Mouse (Mus musculus) c-Kit-positive CD71-negative TER-119-negative erythroid progenitor cells, embryonic 14.5 days (primary cell): Measurements from ENCODE around the gene Sec61b.

Source experiments
- DNase-seq: peaks from one replicate; pipeline ENCODE4 v3.0.0-alpha.2; 2013; ENCODE audit warnings: low read depth

Gene Sec61b

DNA sequence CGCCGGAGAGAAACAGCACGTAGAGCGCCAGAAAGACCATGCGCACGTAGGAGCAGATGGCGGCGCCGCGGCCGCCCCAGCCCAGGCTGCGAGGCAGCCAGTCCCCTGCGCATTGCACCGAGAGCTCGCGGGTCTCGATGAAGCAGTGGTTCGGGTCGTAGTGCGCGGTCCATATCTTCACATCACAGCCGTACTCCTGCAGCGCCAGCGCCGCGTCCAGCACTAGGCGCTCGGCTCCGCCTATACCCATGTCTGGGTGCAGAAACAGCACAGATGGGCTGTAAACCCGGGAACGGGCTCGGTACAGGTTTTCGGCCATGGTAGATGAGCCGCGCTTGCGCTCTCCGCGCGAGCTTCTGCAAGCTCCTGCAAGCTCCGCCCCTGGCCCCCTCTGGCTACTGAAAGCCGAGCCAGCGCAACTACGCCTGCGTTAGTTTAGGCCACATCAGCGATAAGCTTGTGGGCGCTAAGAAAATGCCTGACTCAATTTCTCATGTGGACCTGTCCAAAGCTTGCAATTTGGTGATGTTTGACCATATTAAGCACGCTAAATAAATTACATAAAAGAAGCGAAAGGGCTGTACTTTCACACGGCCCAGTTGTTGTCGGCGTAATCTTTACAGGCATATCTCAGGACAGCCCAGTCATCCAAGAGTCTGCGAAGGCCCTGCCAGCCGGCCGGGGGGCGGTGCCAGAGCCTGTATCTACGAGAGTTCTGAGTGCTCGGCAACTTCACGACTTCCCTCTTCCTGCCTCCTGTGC, at the start of gene Sec61b, which contains the start of gene Alg2:
Sec61b (plus strand) TSS at position 691 of the 762 bp plus-strand sequence.
Alg2 (minus strand) TSS at position 366 of the 762 bp plus-strand sequence.
- peak; percentile 97 for DNase-seq

DNA sequence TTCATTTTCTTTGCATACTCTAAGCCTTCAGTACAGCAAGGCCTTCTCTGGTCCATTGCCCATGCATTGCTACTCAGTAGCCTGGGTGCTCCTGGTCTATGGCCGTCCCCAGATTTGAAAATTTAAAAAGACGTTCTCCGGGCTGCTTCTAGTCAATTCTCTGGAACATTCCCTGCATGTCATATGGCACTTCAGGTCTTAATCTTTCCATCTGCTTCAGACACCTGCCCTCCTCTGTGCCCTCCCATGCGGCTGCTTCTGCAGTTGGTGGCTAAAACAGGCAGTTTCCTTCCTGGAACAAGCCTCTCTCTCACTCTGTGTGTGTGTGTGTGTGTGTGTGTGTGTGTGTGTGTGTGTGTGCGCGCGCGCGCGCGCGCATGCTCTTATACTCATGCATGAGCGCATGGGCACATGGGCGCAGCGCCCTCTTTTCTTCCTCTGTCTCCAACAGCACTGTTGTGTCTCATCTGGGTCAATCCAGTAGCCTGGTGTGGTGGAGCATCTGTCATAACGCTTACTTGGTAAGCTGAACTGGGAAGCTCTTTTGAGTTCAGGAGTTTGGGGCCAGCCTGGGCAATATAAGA, 49.1 kb upstream of the Sec61b start:
- no peak for DNase-seq

DNA sequence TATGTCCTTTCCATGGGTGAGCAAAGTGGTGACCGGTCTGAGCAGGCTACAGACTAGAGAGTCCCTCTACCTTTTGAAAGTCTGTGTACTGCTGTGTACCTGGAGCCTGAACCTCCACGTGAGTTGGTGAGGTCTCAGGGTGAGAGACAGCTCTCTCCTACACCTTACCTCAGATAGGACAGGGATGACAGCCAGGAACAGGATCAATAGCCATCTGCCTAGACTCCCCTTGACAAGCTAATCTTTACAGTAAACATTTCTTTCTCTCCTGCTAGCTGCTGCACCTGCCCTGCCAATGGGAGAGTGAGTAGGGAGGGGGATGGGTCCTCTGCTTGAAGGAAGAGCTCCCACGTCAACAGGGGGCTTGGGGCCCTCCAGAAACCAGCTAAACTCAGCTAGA, 46.9 kb upstream of the Sec61b start:
- no peak for DNase-seq

DNA sequence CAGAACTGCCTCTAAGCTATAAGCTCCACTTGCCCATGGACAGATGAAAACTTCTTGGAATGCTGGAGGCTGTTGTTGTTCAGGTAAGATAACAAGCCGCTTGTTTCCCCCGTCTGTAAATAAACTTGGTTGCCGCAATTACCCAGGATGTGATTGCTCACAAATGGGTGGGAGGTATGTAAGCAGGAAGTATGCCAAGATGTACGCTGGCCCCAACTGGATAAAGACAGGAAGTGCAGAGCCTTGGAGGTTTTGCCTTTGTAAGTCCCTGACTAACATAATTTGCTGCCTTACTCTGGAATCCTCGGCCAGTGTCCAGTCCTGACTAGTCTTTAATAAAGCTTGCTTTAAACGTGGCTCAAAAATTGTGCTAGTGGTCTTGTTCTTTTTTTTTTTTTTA, 43.9 kb upstream of the Sec61b start:
- no peak for DNase-seq

DNA sequence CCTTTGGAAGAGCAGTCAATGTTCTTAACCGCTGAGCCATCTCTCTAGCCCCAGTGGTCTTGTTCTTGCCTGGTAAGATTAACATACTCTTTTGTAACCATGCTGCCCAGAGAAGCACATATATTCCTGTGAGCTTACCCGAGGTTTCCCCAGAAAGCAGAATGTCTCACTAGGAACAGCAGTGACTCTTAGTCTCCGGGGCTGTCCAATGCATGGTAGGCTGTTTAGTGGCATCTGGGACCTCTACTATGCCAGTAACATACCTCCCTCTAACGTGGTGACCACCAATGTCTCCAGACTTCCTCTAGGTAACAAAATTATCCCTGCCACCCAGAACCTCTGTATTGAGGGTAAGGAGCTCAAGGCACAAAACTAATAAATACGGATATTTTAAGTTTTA, 43.4 kb upstream of the Sec61b start:
- DNase-seq: no peak

DNA sequence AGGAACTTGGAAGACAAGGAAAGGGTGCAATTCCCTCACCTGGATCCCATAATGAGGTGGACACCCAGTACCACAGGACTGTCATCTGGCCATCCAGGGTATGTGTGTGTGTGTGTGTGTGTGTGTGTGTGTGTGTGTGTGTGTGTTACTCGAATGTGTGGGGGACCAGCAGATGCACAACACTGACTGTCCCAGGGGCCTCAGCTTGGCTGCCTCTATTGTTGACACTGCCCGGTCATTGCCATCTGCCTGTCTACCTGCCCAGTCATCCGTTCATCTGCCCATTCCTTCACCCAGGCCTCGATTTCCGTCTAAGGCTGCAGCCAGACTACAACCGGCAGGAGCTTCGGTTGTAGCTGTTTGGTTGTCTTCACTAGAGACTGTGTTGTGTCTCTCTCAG, 41.7 kb upstream of the Sec61b start:
- no peak for DNase-seq

DNA sequence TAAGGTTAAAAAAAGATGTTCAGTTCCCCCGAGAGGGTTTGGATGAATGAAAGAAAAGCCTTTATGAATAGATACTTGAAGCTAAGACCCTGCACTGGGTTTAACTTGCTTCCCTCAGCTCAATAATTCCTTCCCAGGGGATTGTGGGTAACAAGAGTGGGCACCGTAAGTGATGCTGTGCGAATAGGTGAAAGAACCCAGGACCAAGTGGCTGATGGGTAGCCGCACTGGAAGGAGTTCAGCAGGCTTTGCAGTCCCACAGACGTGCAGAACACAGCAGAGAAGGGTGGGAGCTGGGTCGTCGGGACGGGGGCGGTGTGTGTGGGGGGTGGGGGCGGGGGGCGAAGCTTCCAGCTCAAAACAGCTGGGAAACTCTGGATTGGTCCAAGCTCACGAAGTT, 39.3 kb upstream of the Sec61b start:
- DNase-seq: no peak

DNA sequence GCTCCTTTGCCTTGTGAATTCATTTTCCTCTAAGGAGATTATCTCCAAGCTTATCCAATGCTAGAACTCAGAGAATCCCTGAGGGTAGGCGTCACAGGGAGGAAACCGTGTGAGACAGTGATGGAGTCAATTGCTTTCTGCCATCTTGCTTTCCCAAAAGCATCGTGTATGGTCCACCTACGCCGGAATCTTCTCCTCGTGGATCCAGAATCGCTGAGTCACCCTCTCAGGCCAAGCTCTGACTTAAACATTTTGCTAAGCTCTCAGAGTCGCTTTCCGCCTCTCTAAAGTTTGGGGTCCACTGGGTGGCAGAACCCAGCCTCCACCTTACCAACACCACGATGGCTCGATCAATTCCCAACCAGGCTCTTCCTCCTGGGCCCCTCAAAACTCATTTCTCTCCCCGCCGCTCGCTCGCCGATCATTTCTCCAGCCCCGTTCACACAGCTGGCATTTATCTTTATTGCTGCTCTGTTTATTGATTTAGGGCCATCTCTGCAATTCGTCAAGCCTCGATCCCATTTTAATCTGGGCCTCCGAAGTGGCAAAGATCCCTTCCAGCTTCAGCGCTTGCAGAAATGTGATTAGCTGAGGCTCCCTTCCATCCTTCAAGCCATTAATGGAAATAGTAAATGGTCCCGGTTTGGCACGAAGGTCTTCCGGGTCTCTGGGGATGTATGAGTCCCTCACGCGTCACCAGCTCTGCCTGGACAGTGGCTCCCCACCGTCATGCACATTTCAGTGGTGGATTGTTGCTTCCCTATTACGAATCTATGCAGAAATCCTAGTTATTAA, 38.7 kb upstream of the Sec61b start:
- no peak for DNase-seq

DNA sequence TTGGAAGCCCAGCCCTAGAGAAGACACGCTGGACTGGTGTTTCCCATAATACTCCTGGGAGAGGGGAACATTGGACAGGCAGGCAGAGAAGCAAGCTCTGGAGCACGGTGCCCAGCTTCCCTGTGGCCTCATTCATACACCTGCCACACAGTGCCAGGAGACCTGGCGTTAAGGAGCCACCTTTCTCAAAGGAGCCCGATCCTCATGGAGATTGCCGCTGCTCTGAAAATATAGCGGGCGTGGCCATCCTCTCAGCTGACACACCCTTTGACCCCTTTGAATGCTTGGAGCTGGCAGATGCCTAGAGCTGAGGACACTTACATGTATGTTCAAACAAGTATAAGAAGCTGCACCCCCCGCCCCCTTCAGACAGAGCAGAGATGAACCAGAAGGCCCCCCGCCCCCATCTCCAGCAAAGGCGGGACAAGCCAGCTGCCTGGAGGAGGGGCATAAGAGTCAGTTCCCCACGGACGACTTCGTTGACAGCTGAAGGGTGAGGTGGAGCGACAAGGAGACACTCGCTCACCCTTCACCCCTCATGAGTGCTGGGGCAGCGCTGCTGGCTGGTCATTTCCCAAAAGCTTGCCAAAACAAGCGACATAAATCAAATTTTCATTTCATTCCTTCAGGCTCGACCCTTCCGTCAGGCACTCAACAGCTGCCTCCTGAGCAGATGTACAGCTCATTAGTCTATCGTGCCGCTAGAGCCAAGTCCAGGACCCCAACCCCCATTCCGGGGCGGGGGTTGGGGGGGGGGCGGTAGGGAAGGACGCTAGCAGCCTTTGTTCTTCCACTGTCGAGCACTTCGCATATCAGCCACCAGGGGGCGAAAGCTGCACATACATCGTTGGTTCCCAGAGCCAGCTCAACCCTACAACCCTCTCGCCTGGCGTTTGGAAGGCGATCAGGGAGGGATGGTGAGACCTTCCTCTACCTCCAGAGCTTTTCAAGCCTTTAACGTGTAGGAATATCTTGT, 36.8 kb upstream of the Sec61b start:
- peak; percentile 68 for DNase-seq

DNA sequence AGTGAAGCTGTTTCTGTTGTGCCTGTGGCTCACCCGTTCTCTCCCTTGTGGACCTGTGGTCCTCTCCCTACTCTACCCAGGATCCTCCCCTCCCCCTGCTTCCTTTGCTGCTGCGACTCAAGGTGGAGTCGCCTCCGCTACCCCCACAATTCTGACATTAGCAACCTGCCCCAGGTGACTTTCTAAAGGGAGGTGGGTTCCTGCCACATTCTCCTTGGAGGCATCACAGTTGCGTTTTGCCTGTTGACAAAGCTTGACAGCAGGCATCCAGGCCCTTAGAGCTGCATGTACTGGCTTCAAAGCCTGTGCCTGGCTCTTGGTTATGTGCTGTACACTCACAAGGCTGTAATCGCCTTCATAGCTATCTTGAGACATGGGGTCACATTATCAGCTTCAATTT, 35.5 kb upstream of the Sec61b start:
- DNase-seq: no peak

DNA sequence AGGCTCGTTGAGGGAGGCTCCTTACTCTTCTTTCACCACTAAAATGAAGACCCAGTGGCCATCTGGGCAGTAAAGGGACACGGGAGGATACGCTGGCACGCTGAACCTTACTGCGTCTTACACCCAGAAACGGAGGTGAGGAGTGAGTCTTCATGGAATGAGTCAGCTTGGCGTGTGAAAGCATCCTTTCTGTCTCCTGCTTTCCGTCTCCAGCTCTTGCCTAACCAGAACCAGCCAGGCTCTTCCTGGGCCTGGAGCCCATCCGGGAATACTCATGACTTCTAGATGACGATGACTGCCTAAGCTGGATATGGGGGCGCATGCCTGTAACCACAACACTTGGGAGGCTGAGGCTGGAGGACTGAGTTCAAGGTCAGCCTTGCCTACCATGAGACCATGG, 33.5 kb upstream of the Sec61b start:
- no peak for DNase-seq

DNA sequence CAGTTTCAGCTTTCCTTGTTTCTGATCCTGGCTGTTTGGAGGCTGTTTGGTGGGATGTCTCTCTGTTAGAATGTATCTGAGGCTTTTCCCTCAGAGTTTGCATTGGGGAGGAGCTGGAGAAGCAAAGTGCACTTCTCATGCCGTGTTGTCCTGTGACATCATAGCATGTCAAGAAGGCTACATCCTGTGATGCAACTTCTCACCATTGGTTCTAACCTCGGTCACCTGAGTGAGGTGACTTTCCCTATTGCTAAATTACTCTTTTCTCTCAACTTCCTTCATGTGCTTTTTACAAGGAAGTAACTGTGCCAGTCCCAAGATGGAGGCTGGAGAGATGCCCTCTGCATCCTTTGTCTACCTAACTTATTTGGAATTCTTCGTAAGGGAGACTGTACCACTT, 25.9 kb upstream of the Sec61b start:
- no peak for DNase-seq

DNA sequence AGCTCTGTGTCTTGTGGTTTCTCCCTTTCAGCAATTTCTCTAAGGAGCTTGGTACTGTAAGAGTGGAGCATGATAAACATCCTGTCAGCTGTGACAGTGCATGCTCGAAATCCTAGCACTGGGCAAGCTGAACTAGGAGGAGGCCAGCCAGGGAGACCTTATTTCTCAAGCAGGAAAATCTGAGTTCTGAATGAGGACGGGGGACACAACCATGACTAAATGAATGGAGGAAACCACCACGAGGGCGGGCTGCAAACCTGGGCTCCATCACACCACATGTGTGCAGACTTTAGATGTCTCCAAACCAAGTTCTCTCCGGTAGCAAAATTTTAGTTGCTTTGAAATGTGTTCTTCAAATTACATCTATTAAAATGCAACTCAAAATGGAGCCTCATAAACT, 25.3 kb upstream of the Sec61b start:
- no peak for DNase-seq

DNA sequence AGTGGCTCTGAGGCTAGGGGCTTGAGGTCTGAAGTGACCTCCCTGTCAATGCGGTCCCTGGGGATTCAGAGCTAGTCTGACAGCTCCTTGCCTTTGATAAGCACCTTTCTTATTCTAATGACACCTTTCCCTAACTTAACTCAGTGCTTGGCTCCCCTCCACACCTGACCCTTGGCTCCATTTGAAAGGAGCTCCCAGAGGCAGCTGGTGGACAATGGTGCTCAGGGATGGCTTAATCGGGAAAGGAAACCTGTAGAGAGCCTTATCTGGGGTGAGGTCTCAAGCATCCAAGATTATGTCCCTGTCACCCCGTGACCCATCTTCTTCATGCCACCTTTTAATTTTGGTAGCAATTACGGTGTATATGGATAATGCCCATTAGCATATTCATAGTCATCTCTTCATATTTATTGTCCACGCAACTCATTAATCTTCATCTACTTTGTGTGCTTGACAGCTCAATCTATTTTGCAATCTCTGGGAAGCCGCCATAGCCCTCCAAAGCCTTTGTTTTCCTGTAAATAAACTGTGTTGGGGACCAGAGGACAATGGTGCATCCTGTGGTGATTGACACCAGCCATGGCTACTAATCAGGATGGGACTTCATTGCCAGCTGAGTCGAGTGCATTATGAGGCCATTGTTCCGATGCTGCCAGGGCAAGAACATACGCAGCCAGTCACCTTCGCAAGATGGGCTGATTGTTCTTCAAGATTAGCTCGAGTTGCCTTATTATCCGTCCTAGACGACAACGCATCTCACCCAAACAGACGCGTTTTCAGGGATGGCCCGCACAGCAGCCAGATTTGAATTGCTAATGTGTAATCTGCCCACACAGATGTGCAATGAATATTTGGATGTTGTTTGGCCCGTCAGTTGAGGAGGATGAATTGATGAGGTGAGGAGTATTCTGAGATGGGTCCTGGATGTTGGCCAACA, 24.6 kb upstream of the Sec61b start:
- no peak for DNase-seq

DNA sequence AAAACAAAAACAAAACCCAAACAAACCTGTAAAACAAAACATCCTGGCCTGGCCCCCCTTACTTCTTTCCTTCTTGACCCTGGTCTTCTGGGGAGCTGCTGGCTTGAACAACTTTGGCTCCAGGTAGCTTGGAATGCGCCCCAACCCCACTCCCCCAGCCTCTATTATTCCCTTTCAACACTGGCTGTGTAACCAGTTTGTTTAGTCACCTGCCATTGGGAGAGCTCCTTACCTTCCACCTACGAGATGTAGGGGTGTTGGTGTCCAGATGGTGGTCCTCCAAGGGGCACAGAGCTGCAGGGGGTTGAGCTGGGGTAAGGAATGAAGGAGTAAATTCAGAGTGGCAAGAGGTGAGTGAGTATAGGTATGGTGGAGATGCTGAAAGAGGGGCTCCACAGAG, 7.3 kb upstream of the Sec61b start:
- no peak for DNase-seq

DNA sequence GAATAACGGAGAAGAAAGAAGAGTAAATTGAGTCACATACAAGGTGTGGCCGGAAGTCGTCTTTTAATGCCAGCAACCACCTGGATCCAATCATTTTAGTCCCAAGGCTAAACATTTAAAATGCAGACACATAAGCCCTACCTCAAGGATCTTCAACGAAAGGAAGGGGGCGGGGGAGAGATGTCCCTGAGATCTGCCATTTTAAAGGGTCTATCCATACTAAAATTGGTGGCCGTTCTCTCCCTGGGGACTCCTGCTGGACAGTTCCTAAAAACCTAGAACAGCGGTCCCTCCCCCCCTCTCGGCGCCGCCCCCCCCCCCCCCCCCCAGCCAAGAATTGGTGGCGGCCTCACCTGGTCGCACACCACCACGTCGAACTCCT, 881 bp upstream of the Sec61b start:
- peak; percentile 16 for DNase-seq

DNA sequence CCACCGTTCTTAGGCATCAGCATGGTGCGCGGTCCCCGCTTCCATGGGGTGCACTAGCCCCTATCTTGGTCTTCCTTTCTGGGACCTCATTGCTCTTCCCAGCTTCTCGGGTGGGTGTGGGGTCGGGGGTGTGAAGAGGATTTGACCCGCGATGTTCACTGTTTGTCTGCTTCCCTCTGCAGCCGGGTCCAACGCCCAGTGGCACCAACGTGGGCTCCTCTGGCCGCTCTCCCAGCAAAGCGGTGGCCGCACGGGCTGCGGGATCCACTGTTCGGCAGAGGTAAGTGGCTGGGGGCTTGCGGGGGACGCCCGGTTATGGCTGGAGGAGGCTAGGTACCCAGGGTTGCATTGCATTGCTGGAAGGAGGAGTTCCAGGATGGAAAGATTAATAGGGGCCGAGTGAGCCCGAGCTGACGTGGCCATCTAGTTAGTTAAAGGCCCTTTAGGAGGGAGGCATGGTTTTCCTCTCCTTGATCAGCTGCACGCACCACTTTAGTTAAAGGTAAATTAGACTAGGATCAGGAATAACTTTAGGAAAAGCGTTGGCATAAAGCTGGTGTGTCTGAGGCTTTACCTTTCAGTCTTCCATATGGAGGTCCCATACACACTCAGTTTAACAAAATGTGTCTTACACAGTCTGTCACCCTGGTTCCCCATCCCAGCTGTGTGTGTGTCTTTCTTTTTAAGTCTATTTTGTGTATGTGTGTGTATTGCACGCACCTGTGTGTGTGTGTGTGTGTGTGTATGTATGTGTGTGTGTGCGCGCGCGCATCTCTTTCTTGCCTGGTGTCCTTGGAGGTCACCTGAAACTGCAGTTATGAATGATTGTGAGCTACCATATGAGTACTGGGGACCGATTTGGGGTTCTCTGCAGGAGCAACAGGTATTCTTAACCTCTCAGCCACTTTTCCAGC, 529 bp downstream of the Sec61b start:
- no peak for DNase-seq

DNA sequence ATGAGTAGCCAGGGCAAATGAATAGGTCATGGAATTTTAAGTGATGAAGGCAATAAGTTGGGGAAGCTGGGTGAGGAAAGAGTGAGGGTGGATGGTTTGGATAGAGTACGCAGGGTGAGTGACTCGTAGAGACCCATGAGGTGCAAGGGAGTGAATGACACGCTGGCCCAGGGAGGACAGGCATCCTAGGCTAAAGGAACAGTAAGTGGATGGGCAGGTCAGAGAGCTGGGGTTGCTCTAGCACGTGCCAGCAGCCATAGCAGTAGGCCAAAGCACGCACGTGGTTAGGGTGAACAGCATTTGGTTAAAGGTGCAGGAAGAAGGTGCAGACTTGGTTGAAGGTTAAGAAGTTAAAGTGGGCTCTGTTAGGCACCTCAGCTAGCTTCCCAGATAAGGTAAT, 3.1 kb downstream of the Sec61b start:
- no peak for DNase-seq

DNA sequence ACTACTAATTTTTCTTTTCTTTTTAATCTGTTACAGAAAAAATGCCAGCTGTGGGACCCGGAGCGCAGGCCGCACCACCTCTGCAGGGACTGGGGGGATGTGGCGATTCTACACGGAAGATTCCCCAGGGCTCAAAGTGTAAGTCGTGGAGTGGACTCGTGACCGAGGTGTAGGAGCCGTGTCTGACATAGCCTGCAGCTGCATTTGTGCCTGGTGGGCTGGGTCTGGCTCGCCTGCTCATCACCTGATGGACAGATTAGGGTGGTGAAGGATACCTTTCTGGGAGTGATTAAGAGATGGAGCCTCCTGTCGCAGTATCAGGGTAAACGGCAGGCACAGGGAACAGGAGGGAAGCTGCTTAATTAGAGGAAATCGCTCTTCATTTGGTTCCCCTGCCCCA, 5.6 kb downstream of the Sec61b start:
- DNase-seq: no peak

DNA sequence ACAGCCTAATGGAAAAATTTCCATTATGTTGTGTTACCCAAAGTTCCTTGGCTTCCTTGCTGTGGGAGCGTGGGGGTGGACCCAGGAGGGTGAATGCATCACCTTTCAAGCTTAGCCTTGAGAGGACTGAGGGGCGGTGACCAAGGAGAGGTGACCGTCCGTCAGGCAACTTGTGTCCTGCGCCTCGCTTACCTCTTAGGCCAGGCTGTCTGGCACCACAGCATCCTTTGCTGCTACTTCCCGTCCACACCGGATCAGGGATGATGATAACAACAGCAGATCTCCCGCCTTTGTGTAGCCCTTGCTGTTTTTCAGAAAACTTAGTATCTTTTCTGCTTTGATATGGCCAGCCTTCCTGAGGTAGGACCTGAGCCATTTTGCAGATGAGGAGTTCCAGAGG, 6.1 kb downstream of the Sec61b start:
- DNase-seq: no peak
